Mouse (Mus musculus): ENCODE measurements around the gene Col4a2.

DNA sequence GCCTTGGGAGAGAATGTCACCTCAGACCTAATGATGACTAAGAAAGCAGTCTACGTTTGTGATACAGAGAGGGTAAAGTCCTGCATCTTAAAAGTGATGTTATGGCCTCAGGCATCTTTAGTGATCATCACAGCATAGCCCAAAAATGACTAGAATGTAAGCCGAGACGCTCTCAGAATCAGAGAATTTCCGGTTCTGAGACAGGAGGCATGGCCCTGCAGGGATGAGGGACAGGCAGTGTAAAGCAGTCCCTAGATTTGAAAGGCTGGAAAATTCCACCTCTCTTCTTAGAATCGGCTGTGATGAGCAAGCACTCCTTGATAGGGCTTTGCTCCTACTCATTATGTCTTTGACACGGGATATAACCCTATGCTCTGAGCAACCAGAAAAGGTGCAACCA lies 48.8 kb upstream of the Col4a2 start:
- no peak for TF ChIP-seq CTCF (IDR thresholded peaks at IDR 0.05; ENCODE audit: low read depth)
- TF ChIP-seq EP300 (optimal IDR thresholded peaks at IDR 0.05): no peak
